Mouse (Mus musculus): ENCODE measurements at regions not wholly inside any gene's neighbourhood (a gene's known extent, or its start where the extent isn't known, plus 50 kb on each side); places are given as distances from the start of the nearest gene placed in this dataset.

DNA sequence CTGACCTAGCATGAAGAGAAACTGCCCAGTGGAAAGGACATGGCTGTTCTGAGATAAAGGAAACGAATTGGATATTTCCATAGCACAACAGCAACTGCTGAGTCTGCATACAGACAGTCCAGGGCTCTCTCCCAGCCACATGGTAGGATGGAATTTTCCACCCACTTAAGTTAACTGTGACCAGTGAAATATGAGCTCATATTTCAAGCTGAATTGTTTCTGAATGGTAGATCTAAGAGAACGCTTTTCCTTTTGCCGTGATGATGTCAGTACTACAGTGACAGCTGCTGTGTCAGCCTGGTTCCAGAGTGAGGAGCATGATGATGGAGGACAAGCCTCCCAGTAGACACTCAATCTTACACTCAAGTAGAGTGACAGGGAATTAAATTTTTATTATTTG is 231.9 kb upstream of the Zfp462 start:
- TF ChIP-seq CTCF (IDR thresholded peaks at IDR 0.05; ENCODE audit: insufficient read depth, low read depth, low read length) (no peak), POLR2A (IDR thresholded peaks at IDR 0.05; ENCODE audit: insufficient read depth, low read depth, low read length) (no peak)
